Mouse (Mus musculus) right cerebral cortex, adult 2 months (tissue): Measurements from ENCODE around the gene Ttll5.

Experiments
- DNase-seq, 2 experiments: peaks; one replicate each; pipeline ENCODE4 v3.0.0; 2021 to 2022; ENCODE audit warnings: low spot score in 2 of 2

Ttll5 gene

GRCm38 (mm10) chr12:86049813-86050212 lies 225.4 kb downstream of the Ttll5 start:
- no peak for DNase-seq

- no peak for DNase-seq
These were observed 227.0 kb downstream of the Ttll5 start for GRCm38 (mm10) chr12:86051477-86051876.

GRCm38 (mm10) chr12:86055306-86055705 lies 230.8 kb downstream of the Ttll5 start:
- no peak for DNase-seq

GRCm38 (mm10) chr12:86056976-86057375 lies 232.5 kb downstream of the Ttll5 start:
- DNase-seq, result no peak

- no peak for DNase-seq
These were observed 233.1 kb downstream of the Ttll5 start for GRCm38 (mm10) chr12:86057516-86057915.

- DNase-seq, result no peak
These were observed 234.9 kb downstream of the Ttll5 start for GRCm38 (mm10) chr12:86059341-86059740.

GRCm38 (mm10) chr12:86064796-86065195 lies 240.3 kb downstream of the Ttll5 start:
- no peak for DNase-seq

GRCm38 (mm10) chr12:86071432-86071831 lies 247.0 kb downstream of the Ttll5 start:
- peak in 1 of 2 experiments; percentile 28 for DNase-seq

GRCm38 (mm10) chr12:86074681-86075080 lies 250.2 kb downstream of the Ttll5 start:
- peak; percentile 48 to 56 for DNase-seq

- DNase-seq, result no peak
These were observed 250.9 kb downstream of the Ttll5 start for GRCm38 (mm10) chr12:86075358-86075757.

- peak; percentile 57 to 64 for DNase-seq
These were observed 252.0 kb downstream of the Ttll5 start for GRCm38 (mm10) chr12:86076321-86076901.

GRCm38 (mm10) chr12:86077322-86077721 lies 252.9 kb downstream of the Ttll5 start:
- peak; percentile 20 to 22 for DNase-seq

- DNase-seq, result peak in 1 of 2 experiments; percentile 14
These were observed 253.3 kb downstream of the Ttll5 start for GRCm38 (mm10) chr12:86077736-86078135.

GRCm38 (mm10) chr12:86078176-86078552 lies 253.7 kb downstream of the Ttll5 start:
- DNase-seq, result no peak

GRCm38 (mm10) chr12:86078553-86079201 lies 254.2 kb downstream of the Ttll5 start, which contains the start of gene Tgfb3:
Gene Tgfb3 (minus strand): TSS chr12:86079041.
- DNase-seq, result peak; percentile 54 to 59

GRCm38 (mm10) chr12:86079202-86079667 lies 254.8 kb downstream of the Ttll5 start:
- peak; percentile 94 to 96 for DNase-seq

- DNase-seq, result peak; percentile 84 to 89
These were observed 258.1 kb downstream of the Ttll5 start, which contains the start of gene Ift43 for GRCm38 (mm10) chr12:86082481-86083012. Gene Ift43 (plus strand): TSS chr12:86082541.

GRCm38 (mm10) chr12:86085873-86086272 lies 261.4 kb downstream of the Ttll5 start:
- peak; percentile 64 to 66 for DNase-seq

GRCm38 (mm10) chr12:86086550-86086949 lies 262.1 kb downstream of the Ttll5 start:
- DNase-seq, result peak; percentile 25 to 33

- DNase-seq, result no peak
These were observed 263.6 kb downstream of the Ttll5 start for GRCm38 (mm10) chr12:86088042-86088441.

GRCm38 (mm10) chr12:86090764-86091163 lies 266.3 kb downstream of the Ttll5 start:
- DNase-seq, result peak in 1 of 2 experiments; percentile 26

GRCm38 (mm10) chr12:86091601-86092132 lies 267.2 kb downstream of the Ttll5 start:
- no peak for DNase-seq

GRCm38 (mm10) chr12:86094075-86094474 lies 269.6 kb downstream of the Ttll5 start:
- no peak for DNase-seq
